In the genomic region with DNA sequence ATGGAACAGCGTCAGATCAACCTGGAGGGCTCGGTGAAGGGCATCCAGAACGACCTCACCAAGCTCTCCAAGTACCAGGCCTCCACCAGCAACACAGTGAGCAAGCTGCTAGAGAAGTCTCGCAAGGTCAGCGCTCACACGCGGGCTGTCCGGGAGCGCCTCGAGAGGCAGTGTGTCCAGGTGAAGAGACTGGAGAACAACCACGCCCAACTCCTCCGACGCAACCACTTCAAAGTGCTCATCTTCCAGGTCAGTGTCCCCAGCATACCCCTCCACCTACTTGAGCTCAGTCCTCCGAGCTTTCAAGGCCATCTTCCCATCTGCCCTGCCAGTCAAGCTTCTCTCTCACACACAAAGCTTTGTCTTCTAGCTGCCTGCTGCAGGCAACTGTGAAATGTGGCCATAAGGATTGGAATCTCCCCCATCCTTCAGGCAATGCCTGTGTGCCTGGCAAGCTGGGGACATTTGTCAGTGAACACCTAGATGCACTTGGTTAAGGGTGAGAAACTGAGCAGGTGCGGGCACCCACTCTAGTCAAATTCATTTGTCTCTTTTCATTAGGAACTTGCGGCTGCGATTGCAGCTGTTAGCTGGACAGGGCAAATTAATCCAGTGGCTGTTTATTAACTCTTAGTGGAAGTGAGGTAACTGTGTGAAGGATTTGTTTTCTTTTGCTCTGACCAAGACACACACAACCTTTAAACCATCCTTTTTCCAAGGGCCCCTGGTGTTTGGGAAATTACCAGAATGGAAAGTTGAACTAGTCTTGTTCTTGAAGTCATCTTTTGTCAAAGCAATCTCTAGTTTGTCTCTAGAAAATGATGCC, we compare ENCODE assay signal across 8 mouse cellular contexts. TPM values are rescaled to one million over a fixed set of nuclear protein-coding genes. Genes with fewer than 3 reads are reported as not detected.
DNase-seq lines count a peak whose midpoint lies in the region; ATAC-seq and TF ChIP-seq lines count a peak whose summit lies in the region.

No protein-coding gene starts in this region.

- H3K9me3 ChIP-seq in intestine, postnatal 0 days (ENCODE audit: control insufficient read depth) = no peaks in the 10 kb centered on the region
- H3K9me3 ChIP-seq in lung, embryonic 14.5 days (ENCODE audit: low read depth, low read length) = no peaks in the 10 kb centered on the region

- peak overlapping the region; percentile 57 for H3K9ac ChIP-seq in intestine, postnatal 0 days (ENCODE audit: low read depth, low read length)
- peak overlapping the region; percentile 63 for H3K9ac ChIP-seq in lung, embryonic 14.5 days

- no peak for TF ChIP-seq CTCF in intestine, postnatal 0 days (IDR thresholded peaks at IDR 0.05; ENCODE audit: low read depth)
- TF ChIP-seq CTCF in lung, embryonic 14.5 days (IDR thresholded peaks at IDR 0.05; ENCODE audit: low read depth) = no peak

- peak; percentile 47 to 56 for DNase-seq in lung, adult 18-20 months
- no peak for DNase-seq in lung, postnatal 25 days (ENCODE audit: low spot score)
- peak; percentile 11 for DNase-seq in fat pad, adult 2 months (ENCODE audit: extremely low read depth, low read depth, low spot score)
- DNase-seq in lung, embryonic 14.5 days = peak; percentile 55
- no peak for DNase-seq in spleen, postnatal 4 days (ENCODE audit: low spot score in 2 of 2)
- no peak for DNase-seq in layer of hippocampus, adult 9-11 months

- no peak for ATAC-seq in intestine, postnatal 0 days
- peak; percentile 30; the same call in 1 of the 2 replicates for ATAC-seq in lung, embryonic 14.5 days (ENCODE audit: insufficient read depth)
- no peak for ATAC-seq in frontal cortex, adult (ENCODE audit: low TSS enrichment)

- 0 out of 2 replicates have a peak, but pooled peaks cover 5% of the 10 kb centered on the region for H3K4me1 ChIP-seq in intestine, postnatal 0 days (replicated peaks; ENCODE audit: control insufficient read depth, insufficient read depth, low read length)
- H3K4me1 ChIP-seq in lung, embryonic 14.5 days (ENCODE audit: insufficient read depth) = peaks cover 8% of the 10 kb centered on the region; the same call in 1 of the 2 replicates

- H3K27ac ChIP-seq in intestine, postnatal 0 days (ENCODE audit: low read depth, low read length) = peak overlapping the region; percentile 78
- peak overlapping the region; percentile 93 for H3K27ac ChIP-seq in lung, embryonic 14.5 days (ENCODE audit: low read depth)

- no peaks in the 10 kb centered on the region for H3K27me3 ChIP-seq in intestine, postnatal 0 days (replicated peaks; ENCODE audit: control insufficient read depth, insufficient read depth, low read length)
- no peaks in the 10 kb centered on the region for H3K27me3 ChIP-seq in lung, embryonic 14.5 days (ENCODE audit: insufficient read depth, low read length)

- no peaks in the 10 kb centered on the region for H3K36me3 ChIP-seq in intestine, postnatal 0 days (ENCODE audit: control insufficient read depth, insufficient read depth)
- H3K36me3 ChIP-seq in lung, embryonic 14.5 days (ENCODE audit: insufficient read depth) = no peaks in the 10 kb centered on the region

- peak overlapping the region; percentile 29 for H3K4me3 ChIP-seq in intestine, postnatal 0 days (ENCODE audit: low read depth, low read length)
- peak overlapping the region; percentile 46 for H3K4me3 ChIP-seq in lung, embryonic 14.5 days (ENCODE audit: low read depth, low read length)

- 61% methylated on average over 17 of the region's 17 CpGs for WGBS in intestine, postnatal 0 days
- 55% methylated on average over 17 of the region's 17 CpGs for WGBS in lung, embryonic 14.5 days

- peak overlapping the region; percentile 58 for H3K4me2 ChIP-seq in intestine, postnatal 0 days (replicated peaks; ENCODE audit: low read depth)
- H3K4me2 ChIP-seq in lung, embryonic 14.5 days = peak overlapping the region; percentile 72

RNA-seq across cellular contexts. Expression of a gene that starts 0.9 kb away (rescaled TPM):
- 47.0 and 50.0 TPM in 2 replicates for polyA plus RNA-seq in intestine, postnatal 0 days (2015; fragmentation: Nextera tagmentation; extraction: Ambion mirVana)
- 116 and 129 TPM in 2 replicates for polyA plus RNA-seq in lung, embryonic 14.5 days (2014; fragmentation: Nextera tagmentation; extraction: Ambion mirVana)

Comparison
In these comparisons a context has a peak if more than half of its experiments do, and no peak if none do; other contexts are left out.
1. DNase-seq: peak in lung, adult 18-20 months (2 of 2), fat pad, adult 2 months (single experiment) and lung, embryonic 14.5 days (single experiment); none in lung, postnatal 25 days (single experiment), spleen, postnatal 4 days (0 of 2) and layer of hippocampus, adult 9-11 months (single experiment).